Mouse (Mus musculus): Measurements from ENCODE around the gene Abcc9. TPM values are rescaled to one million over a fixed set of nuclear protein-coding genes. Genes with fewer than 3 reads are reported as not detected.
"Not testable (repeated sequence)": the region's sequence is repeated elsewhere in the genome, so short reads cannot be mapped to it uniquely, and the experiment has no call there.

Abcc9 gene
- polyA plus RNA-seq, 1 experiment from 2014 or later: 7.3 TPM

- Histone ChIP-seq H3K27ac (ENCODE audit: low read depth, low read length) (no peak overlapping the region), H3K36me3 (ENCODE audit: control insufficient read depth, insufficient read depth, low read length) (no peaks in the 10 kb centered on the region), H3K4me1 (ENCODE audit: control insufficient read depth, insufficient read depth, low read length) (no peaks in the 10 kb centered on the region), H3K4me2 (replicated peaks; ENCODE audit: low read depth, low read length) (no peak overlapping the region), H3K9me3 (ENCODE audit: control insufficient read depth, low read length) (no peaks in the 10 kb centered on the region), H3K27me3 (ENCODE audit: control insufficient read depth, insufficient read depth, low read length) (no peaks in the 10 kb centered on the region), H3K4me3 (ENCODE audit: low read length) (no peak overlapping the region), H3K9ac (ENCODE audit: low read depth, low read length) (no peak overlapping the region)
- ATAC-seq (ENCODE audit: low FRiP score, low TSS enrichment): no peak
- 43% methylated on average over 7 of the region's 7 CpGs for WGBS
Measured at GRCm38 (mm10) chr6:142682985-142683691, 19.0 kb downstream of the Abcc9 start.

- Histone ChIP-seq H3K9ac (ENCODE audit: low read depth, low read length) (no peak overlapping the region), H3K27me3 (ENCODE audit: control insufficient read depth, insufficient read depth, low read length) (no peaks in the 10 kb centered on the region), H3K4me2 (replicated peaks; ENCODE audit: low read depth, low read length) (no peak overlapping the region), H3K4me1 (ENCODE audit: control insufficient read depth, insufficient read depth, low read length) (0 out of 2 replicates have a peak, but pooled peaks cover 7% of the 10 kb centered on the region), H3K4me3 (ENCODE audit: low read length) (no peak overlapping the region), H3K36me3 (ENCODE audit: control insufficient read depth, insufficient read depth, low read length) (no peaks in the 10 kb centered on the region), H3K27ac (ENCODE audit: low read depth, low read length) (no peak overlapping the region), H3K9me3 (ENCODE audit: control insufficient read depth, low read length) (0 out of 2 replicates have a peak, but pooled peaks cover 3% of the 10 kb centered on the region)
- WGBS: 92% methylated on average over 2 of the region's 2 CpGs
- no peak for ATAC-seq (ENCODE audit: low FRiP score, low TSS enrichment)
Measured at GRCm38 (mm10) chr6:142670021-142670420, 32.1 kb downstream of the Abcc9 start.

GRCm38 (mm10) chr6:142669343-142669742 lies 32.8 kb downstream of the Abcc9 start:
- Histone ChIP-seq H3K9me3 (ENCODE audit: control insufficient read depth, low read length) (0 out of 2 replicates have a peak, but pooled peaks cover 3% of the 10 kb centered on the region), H3K9ac (ENCODE audit: low read depth, low read length) (no peak overlapping the region), H3K27ac (ENCODE audit: low read depth, low read length) (no peak overlapping the region), H3K4me2 (replicated peaks; ENCODE audit: low read depth, low read length) (no peak overlapping the region), H3K27me3 (ENCODE audit: control insufficient read depth, insufficient read depth, low read length) (no peaks in the 10 kb centered on the region), H3K4me3 (ENCODE audit: low read length) (no peak overlapping the region), H3K4me1 (ENCODE audit: control insufficient read depth, insufficient read depth, low read length) (0 out of 2 replicates have a peak, but pooled peaks cover 7% of the 10 kb centered on the region), H3K36me3 (ENCODE audit: control insufficient read depth, insufficient read depth, low read length) (no peaks in the 10 kb centered on the region)
- WGBS: 97% methylated on average over 6 of the region's 6 CpGs
- no peak for ATAC-seq (ENCODE audit: low FRiP score, low TSS enrichment)

- peak; percentile 35; the same call in 1 of the 2 replicates for ATAC-seq (ENCODE audit: low FRiP score, low TSS enrichment)
Measured at GRCm38 (mm10) chr6:142668831-142669230, 33.3 kb downstream of the Abcc9 start.

GRCm38 (mm10) chr6:142668419-142668766 lies 33.7 kb downstream of the Abcc9 start:
- ATAC-seq (ENCODE audit: low FRiP score, low TSS enrichment): no peak
- H3K4me1 ChIP-seq (ENCODE audit: control insufficient read depth, insufficient read depth, low read length): 0 out of 2 replicates have a peak, but pooled peaks cover 7% of the 10 kb centered on the region
- no peak overlapping the region for H3K4me2 ChIP-seq (replicated peaks; ENCODE audit: low read depth, low read length)
- H3K9me3 ChIP-seq (ENCODE audit: control insufficient read depth, low read length): 0 out of 2 replicates have a peak, but pooled peaks cover 3% of the 10 kb centered on the region
- H3K4me3 ChIP-seq (ENCODE audit: low read length): no peak overlapping the region
- H3K27me3 ChIP-seq (ENCODE audit: control insufficient read depth, insufficient read depth, low read length): no peaks in the 10 kb centered on the region
- WGBS: 9% methylated on average over 1 of the region's 1 CpGs
- no peaks in the 10 kb centered on the region for H3K36me3 ChIP-seq (ENCODE audit: control insufficient read depth, insufficient read depth, low read length)
- no peak overlapping the region for H3K27ac ChIP-seq (ENCODE audit: low read depth, low read length)
- H3K9ac ChIP-seq (ENCODE audit: low read depth, low read length): no peak overlapping the region

More at GRCm38 (mm10) chr6:142668831-142669230, 33.3 kb downstream of the Abcc9 start:
- 62% methylated on average over 6 of the region's 6 CpGs for WGBS
- no peak overlapping the region for H3K4me2 ChIP-seq (replicated peaks; ENCODE audit: low read depth, low read length)
- no peak overlapping the region for H3K27ac ChIP-seq (ENCODE audit: low read depth, low read length)
- no peak overlapping the region for H3K4me3 ChIP-seq (ENCODE audit: low read length)
- 0 out of 2 replicates have a peak, but pooled peaks cover 3% of the 10 kb centered on the region for H3K9me3 ChIP-seq (ENCODE audit: control insufficient read depth, low read length)
- H3K4me1 ChIP-seq (ENCODE audit: control insufficient read depth, insufficient read depth, low read length): 0 out of 2 replicates have a peak, but pooled peaks cover 7% of the 10 kb centered on the region
- no peak overlapping the region for H3K9ac ChIP-seq (ENCODE audit: low read depth, low read length)
- H3K27me3 ChIP-seq (ENCODE audit: control insufficient read depth, insufficient read depth, low read length): no peaks in the 10 kb centered on the region
- no peaks in the 10 kb centered on the region for H3K36me3 ChIP-seq (ENCODE audit: control insufficient read depth, insufficient read depth, low read length)

- Histone ChIP-seq H3K27me3 (ENCODE audit: control insufficient read depth, insufficient read depth, low read length) (no peaks in the 10 kb centered on the region), H3K9ac (ENCODE audit: low read depth, low read length) (no peak overlapping the region), H3K4me1 (ENCODE audit: control insufficient read depth, insufficient read depth, low read length) (0 out of 2 replicates have a peak, but pooled peaks cover 7% of the 10 kb centered on the region), H3K36me3 (ENCODE audit: control insufficient read depth, insufficient read depth, low read length) (no peaks in the 10 kb centered on the region), H3K27ac (ENCODE audit: low read depth, low read length) (no peak overlapping the region), H3K4me3 (ENCODE audit: low read length) (no peak overlapping the region), H3K4me2 (replicated peaks; ENCODE audit: low read depth, low read length) (no peak overlapping the region), H3K9me3 (ENCODE audit: control insufficient read depth, low read length) (no peaks in the 10 kb centered on the region)
- ATAC-seq (ENCODE audit: low FRiP score, low TSS enrichment): no peak
- WGBS: 74% methylated on average over 7 of the region's 7 CpGs
Measured at GRCm38 (mm10) chr6:142667701-142668418, 34.3 kb downstream of the Abcc9 start.

- H3K4me3 ChIP-seq (ENCODE audit: low read length); H3K9ac ChIP-seq (ENCODE audit: low read depth, low read length); H3K36me3 ChIP-seq (ENCODE audit: control insufficient read depth, insufficient read depth, low read length); H3K4me2 ChIP-seq (replicated peaks; ENCODE audit: low read depth, low read length); H3K9me3 ChIP-seq (ENCODE audit: control insufficient read depth, low read length); H3K4me1 ChIP-seq (ENCODE audit: control insufficient read depth, insufficient read depth, low read length); H3K27ac ChIP-seq (ENCODE audit: low read depth, low read length); ATAC-seq (ENCODE audit: low FRiP score, low TSS enrichment); H3K27me3 ChIP-seq (ENCODE audit: control insufficient read depth, insufficient read depth, low read length): not testable (repeated sequence)
- 93% methylated on average over 3 of the region's 3 CpGs for WGBS
Measured at GRCm38 (mm10) chr6:142662056-142662455, 40.1 kb downstream of the Abcc9 start.

GRCm38 (mm10) chr6:142659038-142659437 lies 43.1 kb downstream of the Abcc9 start:
- Histone ChIP-seq H3K4me3 (ENCODE audit: low read length) (no peak overlapping the region), H3K27ac (ENCODE audit: low read depth, low read length) (no peak overlapping the region), H3K27me3 (ENCODE audit: control insufficient read depth, insufficient read depth, low read length) (no peaks in the 10 kb centered on the region), H3K9ac (ENCODE audit: low read depth, low read length) (no peak overlapping the region), H3K4me1 (ENCODE audit: control insufficient read depth, insufficient read depth, low read length) (no peaks in the 10 kb centered on the region), H3K9me3 (ENCODE audit: control insufficient read depth, low read length) (no peaks in the 10 kb centered on the region), H3K4me2 (replicated peaks; ENCODE audit: low read depth, low read length) (no peak overlapping the region), H3K36me3 (ENCODE audit: control insufficient read depth, insufficient read depth, low read length) (no peaks in the 10 kb centered on the region)
- WGBS: 78% methylated on average over 5 of the region's 5 CpGs
- ATAC-seq (ENCODE audit: low FRiP score, low TSS enrichment): no peak

GRCm38 (mm10) chr6:142654561-142654960 lies 47.6 kb downstream of the Abcc9 start:
- no peaks in the 10 kb centered on the region for H3K27me3 ChIP-seq (ENCODE audit: control insufficient read depth, insufficient read depth, low read length)
- no peak overlapping the region for H3K4me3 ChIP-seq (ENCODE audit: low read length)
- no peak for ATAC-seq (ENCODE audit: low FRiP score, low TSS enrichment)
- H3K4me1 ChIP-seq (ENCODE audit: control insufficient read depth, insufficient read depth, low read length): no peaks in the 10 kb centered on the region
- H3K9ac ChIP-seq (ENCODE audit: low read depth, low read length): no peak overlapping the region
- H3K9me3 ChIP-seq (ENCODE audit: control insufficient read depth, low read length): no peaks in the 10 kb centered on the region
- no peaks in the 10 kb centered on the region for H3K36me3 ChIP-seq (ENCODE audit: control insufficient read depth, insufficient read depth, low read length)
- H3K27ac ChIP-seq (ENCODE audit: low read depth, low read length): no peak overlapping the region
- WGBS: 34% methylated on average over 5 of the region's 5 CpGs
- H3K4me2 ChIP-seq (replicated peaks; ENCODE audit: low read depth, low read length): no peak overlapping the region
